Comparison of ENCODE assay signal across 9 mouse cellular contexts in genomic region chr17:31636277-31636941, GRCm38 (mm10). TPM values are rescaled to one million over a fixed set of nuclear protein-coding genes. Genes with fewer than 3 reads are reported as not detected.
A peak's percentile ranks its signal among the peaks of the same experiment; 100 is the strongest.
DNase-seq lines count a peak whose midpoint lies in the region; ATAC-seq and TF ChIP-seq lines count a peak whose summit lies in the region.
"Had no signal": no experiment of that assay in that cellular context is flagged by ENCODE, and none has a peak within 500 bp of the region (broad histone marks: within the 10 kb centered on the region; RNA-seq: fewer than 3 reads in every experiment).

No protein-coding gene starts in this region.

- H3K4me1 ChIP-seq in kidney, embryonic 15.5 days, result peaks cover 18% of the 10 kb centered on the region
- H3K4me1 ChIP-seq in hindbrain, embryonic 16.5 days (ENCODE audit: control insufficient read depth, insufficient read depth, low read depth, low read length), result peaks cover 11% of the 10 kb centered on the region
- H3K4me1 ChIP-seq in midbrain, postnatal 0 days (ENCODE audit: insufficient read depth, low read length), result peaks cover 5% of the 10 kb centered on the region; the same call in 1 of the 2 replicates

- H3K9me3 ChIP-seq in kidney, embryonic 15.5 days (replicated peaks), result no peaks in the 10 kb centered on the region
- H3K9me3 ChIP-seq in hindbrain, embryonic 16.5 days (ENCODE audit: control insufficient read depth, low read length), result no peaks in the 10 kb centered on the region
- no peaks in the 10 kb centered on the region for H3K9me3 ChIP-seq in midbrain, postnatal 0 days (ENCODE audit: low read length)

- H3K4me3 ChIP-seq in kidney, embryonic 15.5 days (replicated peaks), result peak overlapping the region; percentile 50
- peak overlapping the region; percentile 55 for H3K4me3 ChIP-seq in hindbrain, embryonic 16.5 days (ENCODE audit: low read length)
- H3K4me3 ChIP-seq in midbrain, postnatal 0 days (ENCODE audit: low read depth, low read length), result peak overlapping the region; percentile 46

- peak overlapping the region; percentile 44; the same call in 1 of the 2 replicates for H3K9ac ChIP-seq in kidney, embryonic 15.5 days
- H3K9ac ChIP-seq in hindbrain, embryonic 16.5 days (ENCODE audit: low read depth, low read length), result peak overlapping the region; percentile 65
- H3K9ac ChIP-seq in midbrain, postnatal 0 days (replicated peaks; ENCODE audit: low read length, poor library complexity, severe bottlenecking), result peak overlapping the region; percentile 58

- H3K27me3 ChIP-seq in kidney, embryonic 15.5 days, result peaks cover 19% of the 10 kb centered on the region
- H3K27me3 ChIP-seq in hindbrain, embryonic 16.5 days (replicated peaks; ENCODE audit: control insufficient read depth, insufficient read depth, low read length), result peaks cover 9% of the 10 kb centered on the region
- peaks cover 15% of the 10 kb centered on the region for H3K27me3 ChIP-seq in midbrain, postnatal 0 days (ENCODE audit: insufficient read depth, low read length)

- H3K27ac ChIP-seq in kidney, embryonic 15.5 days, result no peak overlapping the region
- H3K27ac ChIP-seq in hindbrain, embryonic 16.5 days (ENCODE audit: low read depth, low read length), result no peak overlapping the region; the same call in 1 of the 2 replicates
- H3K27ac ChIP-seq in midbrain, postnatal 0 days (ENCODE audit: low read depth, low read length), result peak overlapping the region; percentile 60; the same call in 1 of the 2 replicates
- H3K27ac ChIP-seq: macrophage had no signal

- no peaks in the 10 kb centered on the region for H3K36me3 ChIP-seq in kidney, embryonic 15.5 days
- no peaks in the 10 kb centered on the region for H3K36me3 ChIP-seq in hindbrain, embryonic 16.5 days (ENCODE audit: control insufficient read depth, insufficient read depth, low read length)
- no peaks in the 10 kb centered on the region for H3K36me3 ChIP-seq in midbrain, postnatal 0 days (ENCODE audit: insufficient read depth, low read length)

- DNase-seq in kidney, adult 8-10 months, result no peak
- peak; percentile 28 for DNase-seq in embryo, embryonic 9.5 days (ENCODE audit: extremely low spot score)
- no peak for DNase-seq in midbrain, postnatal 0 days (ENCODE audit: low spot score)
- no peak for DNase-seq in kidney, postnatal 4 days
- DNase-seq in left cerebral cortex, adult 18-20 months (ENCODE audit: low spot score in 2 of 2), result no peak

- no peak for TF ChIP-seq CTCF in midbrain, postnatal 0 days (IDR thresholded peaks at IDR 0.05)

- 5% methylated on average over 45 of the region's 45 CpGs for WGBS in kidney, embryonic 15.5 days
- 3% methylated on average over 43 of the region's 45 CpGs for WGBS in hindbrain, embryonic 16.5 days
- 5% methylated on average over 45 of the region's 45 CpGs for WGBS in midbrain, postnatal 0 days

- H3K4me2 ChIP-seq in kidney, embryonic 15.5 days, result peak overlapping the region; percentile 98
- peak overlapping the region; percentile 88 for H3K4me2 ChIP-seq in hindbrain, embryonic 16.5 days (ENCODE audit: low read length)
- H3K4me2 ChIP-seq in midbrain, postnatal 0 days (ENCODE audit: low read depth, low read length, poor library complexity, severe bottlenecking), result peak overlapping the region; percentile 77

- peak; percentile 55 for ATAC-seq in kidney, embryonic 15.5 days (replicated peaks; ENCODE audit: low FRiP score)
- peak; percentile 46 for ATAC-seq in hindbrain, embryonic 16.5 days
- peak; percentile 53 for ATAC-seq in midbrain, postnatal 0 days (ENCODE audit: low FRiP score)
- no peak for ATAC-seq in inflammation-experienced regulatory T-cells, adult 6 months

RNA-seq across cellular contexts. Expression of gene Cbs, which starts 0.6 kb away (rescaled TPM):
- 3.1 and 3.2 TPM in 2 replicates for polyA plus RNA-seq in kidney, embryonic 15.5 days (2015; fragmentation: Nextera tagmentation; extraction: Ambion mirVana)
- polyA plus RNA-seq in hindbrain, embryonic 16.5 days (2015; fragmentation: Nextera tagmentation; extraction: Ambion mirVana), result 12.4 and 17.1 TPM in 2 replicates
- 13.3 and 29.6 TPM in 2 replicates for total RNA-seq in midbrain, postnatal 0 days (2014; rRNA removed)
- 16.3 and 20.3 TPM in 2 replicates for polyA plus RNA-seq in midbrain, postnatal 0 days (2015; fragmentation: Nextera tagmentation; extraction: Ambion mirVana)
- polyA plus RNA-seq in inflammation-experienced regulatory T-cells, adult 6 months (2017; shearing (Covaris generic)), result under 1 TPM in 2 of 3 experiments, not detected in 1; 0.08 to 0.13 TPM
- 10 to 100 TPM; 36.4 to 37.2 TPM for total RNA-seq in left cerebral cortex, adult 18-20 months (2021)
- polyA plus RNA-seq: macrophage had no signal

RNA-seq across cellular contexts. Expression of gene U2af1, which starts 22.3 kb away (rescaled TPM):
- 335 and 336 TPM in 2 replicates for polyA plus RNA-seq in kidney, embryonic 15.5 days (2015; fragmentation: Nextera tagmentation; extraction: Ambion mirVana)
- polyA plus RNA-seq in hindbrain, embryonic 16.5 days (2015; fragmentation: Nextera tagmentation; extraction: Ambion mirVana), result 158 and 175 TPM in 2 replicates
- total RNA-seq in midbrain, postnatal 0 days (2014; rRNA removed), result 55.5 and 72.9 TPM in 2 replicates
- polyA plus RNA-seq in midbrain, postnatal 0 days (2015; fragmentation: Nextera tagmentation; extraction: Ambion mirVana), result 182 and 188 TPM in 2 replicates
- 100 to 1,000 TPM in 1 of 3 experiments, 10 to 100 TPM in 2; 53.0 to 103 (median 62.4) TPM for polyA plus RNA-seq in inflammation-experienced regulatory T-cells, adult 6 months (2017; shearing (Covaris generic))
- 100 to 1,000 TPM; 118 to 119 TPM for total RNA-seq in left cerebral cortex, adult 18-20 months (2021)

RNA-seq across cellular contexts. Expression of gene Cryaa, which starts 41.2 kb away (rescaled TPM):
- polyA plus RNA-seq in kidney, embryonic 15.5 days (2015; fragmentation: Nextera tagmentation; extraction: Ambion mirVana), result 0.38 TPM in 1 of 2 replicates, not detected in the other
- polyA plus RNA-seq in hindbrain, embryonic 16.5 days (2015; fragmentation: Nextera tagmentation; extraction: Ambion mirVana), result 0.46 and 0.80 TPM in 2 replicates
- 1.6 and 1.9 TPM in 2 replicates for total RNA-seq in midbrain, postnatal 0 days (2014; rRNA removed)
- polyA plus RNA-seq in midbrain, postnatal 0 days (2015; fragmentation: Nextera tagmentation; extraction: Ambion mirVana), result 0.37 and 0.39 TPM in 2 replicates
- not detected for polyA plus RNA-seq in inflammation-experienced regulatory T-cells, adult 6 months (2017; shearing (Covaris generic))
- total RNA-seq in left cerebral cortex, adult 18-20 months (2021), result under 1 TPM in 1 of 2 experiments, not detected in 1; 0.30 TPM
- polyA plus RNA-seq: macrophage had no signal
